Mouse (Mus musculus): ENCODE data around the gene Fam193a. TPM values are rescaled to one million over a fixed set of nuclear protein-coding genes. Genes with fewer than 3 reads are reported as not detected.

Fam193a gene
- polyA plus RNA-seq, 1 experiment = 13.3 TPM

DNA sequence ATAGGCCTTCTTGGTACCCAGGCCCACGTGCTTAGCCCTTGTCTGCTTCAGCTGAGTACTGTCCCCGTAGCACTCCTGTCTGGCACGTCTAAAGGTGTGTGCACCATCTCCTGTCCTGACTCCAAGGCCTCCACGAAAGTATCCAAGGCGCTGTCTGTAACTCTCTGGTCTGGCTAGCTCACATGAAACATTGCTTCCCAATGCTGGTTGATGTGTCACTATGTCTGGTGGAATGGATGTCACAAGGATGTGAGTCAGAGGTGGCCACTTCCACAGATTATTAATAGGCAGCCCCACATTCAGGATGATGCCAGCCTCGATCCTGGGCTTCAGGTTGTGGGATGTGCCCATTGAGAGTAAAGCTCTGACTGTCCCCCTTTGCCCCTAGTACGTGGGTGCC, 166.1 kb downstream of the Fam193a start:
- peaks cover 56% of the 10 kb centered on the region for H3K36me3 ChIP-seq (replicated peaks; ENCODE audit: low read length)
- H3K4me1 ChIP-seq = peaks cover 100% of the 10 kb centered on the region
- TF ChIP-seq GATA1 (IDR thresholded peaks at IDR 0.05; ENCODE audit: borderline replicate concordance, low read length) (no peak), FLI1 (IDR thresholded peaks at IDR 0.05; ENCODE audit: low read length) (no peak)

More for the DNA sequence above, 166.1 kb downstream of the Fam193a start:
- Histone ChIP-seq H3K9me3 (no peaks in the 10 kb centered on the region), H3K27me3 (replicated peaks) (no peaks in the 10 kb centered on the region), H3K4me3 (replicated peaks) (peak overlapping the region; percentile 44)

Other genes with a start within 250 kb of the Fam193a start
- gene Poln, start 200.5 kb upstream of the Fam193a start, polyA plus RNA-seq (2012; ENCODE audit: insufficient read depth, low replicate concordance) = 0.21 TPM in 1 of 2 replicates, not detected in the other
- 1.6 TPM in 1 of 2 replicates, not detected in the other for gene Haus3, start 200.4 kb upstream of the Fam193a start, polyA plus RNA-seq (2012; ENCODE audit: insufficient read depth, low replicate concordance)
- gene Mxd4, start 182.2 kb upstream of the Fam193a start, polyA plus RNA-seq (2012; ENCODE audit: insufficient read depth, low replicate concordance) = 12.3 and 31.0 TPM in 2 replicates
- gene Zfyve28, start 81.5 kb upstream of the Fam193a start, polyA plus RNA-seq (2012; ENCODE audit: insufficient read depth, low replicate concordance) = 0.37 and 4.0 TPM in 2 replicates
- gene Cfap99, start 81.3 kb upstream of the Fam193a start, polyA plus RNA-seq (2012; ENCODE audit: insufficient read depth, low replicate concordance) = 0.15 TPM in 1 of 2 replicates, not detected in the other
- gene Rnf4, start 33.6 kb upstream of the Fam193a start, polyA plus RNA-seq (2012; ENCODE audit: insufficient read depth, low replicate concordance) = 6.2 and 26.8 TPM in 2 replicates
- gene Tnip2, start 144.1 kb downstream of the Fam193a start, polyA plus RNA-seq (2012; ENCODE audit: insufficient read depth, low replicate concordance) = 2.0 and 7.5 TPM in 2 replicates
- gene Sh3bp2, start 155.9 kb downstream of the Fam193a start, polyA plus RNA-seq (2012; ENCODE audit: insufficient read depth, low replicate concordance) = 8.6 and 17.1 TPM in 2 replicates
- gene Add1, start 203.7 kb downstream of the Fam193a start, polyA plus RNA-seq (2012; ENCODE audit: insufficient read depth, low replicate concordance) = 255 and 447 TPM in 2 replicates

Measured in megakaryocyte, embryonic 14.5 days (primary cell).